Mouse (Mus musculus) gastrocnemius, postnatal 10 days (tissue): ENCODE measurements around the gene Kcnd3. TPM values are rescaled to one million over a fixed set of nuclear protein-coding genes. Genes with fewer than 3 reads are reported as not detected.
A peak's percentile ranks its signal among the peaks of the same experiment; 100 is the strongest.

Source experiments
- DNase-seq: peaks from one replicate; pipeline ENCODE4 v3.0.0; 2021; ENCODE audit warnings: mixed read lengths
- total RNA-seq, 2 experiments: library from RNA; stranded (reverse); gene quantifications; 2 replicates each; pipeline ENCODE4 v1.2.3; 2021

Gene Kcnd3
- total RNA-seq, 2 experiments from 2014 or later = 0.66 to 0.77 TPM

DNA sequence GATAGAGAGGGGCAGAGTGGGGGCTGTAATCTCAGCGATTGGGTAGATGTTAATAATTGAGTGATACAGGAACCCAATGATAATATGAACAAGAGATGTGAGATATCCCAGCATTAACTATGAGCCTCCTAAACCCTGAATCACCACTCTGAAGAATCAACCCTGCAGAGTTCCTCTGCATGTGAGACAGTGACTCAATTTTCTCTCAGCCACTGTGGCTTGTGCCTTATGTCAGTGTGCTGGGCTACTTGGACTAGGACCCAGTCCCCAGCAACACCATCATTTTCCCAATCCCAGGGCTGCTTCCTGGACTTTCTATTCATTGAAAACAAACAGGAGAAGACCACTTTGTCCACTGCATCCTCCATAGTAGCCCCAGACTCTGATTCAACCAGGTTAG lies 139.6 kb downstream of the Kcnd3 start:
- no peak for DNase-seq

DNA sequence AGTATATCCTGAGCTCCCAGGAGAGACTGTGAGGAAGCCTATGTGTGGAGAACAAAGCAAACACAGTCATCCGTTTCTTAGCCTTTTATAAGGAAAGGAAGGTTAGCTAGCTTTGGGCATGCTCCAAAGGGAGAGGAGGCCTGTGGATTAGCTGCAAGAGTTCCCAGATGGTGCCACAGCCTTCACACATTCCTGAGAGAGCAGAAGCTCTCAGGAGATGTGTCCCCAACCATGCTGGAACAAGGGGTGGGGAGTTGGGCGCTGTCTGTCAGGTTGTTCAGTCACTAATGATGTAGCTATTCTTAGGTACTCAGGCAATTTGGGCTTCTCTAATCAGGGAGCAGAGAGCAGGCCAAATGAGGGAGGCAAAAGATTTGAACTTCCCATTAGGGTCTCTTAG lies 140.1 kb downstream of the Kcnd3 start:
- no peak for DNase-seq

DNA sequence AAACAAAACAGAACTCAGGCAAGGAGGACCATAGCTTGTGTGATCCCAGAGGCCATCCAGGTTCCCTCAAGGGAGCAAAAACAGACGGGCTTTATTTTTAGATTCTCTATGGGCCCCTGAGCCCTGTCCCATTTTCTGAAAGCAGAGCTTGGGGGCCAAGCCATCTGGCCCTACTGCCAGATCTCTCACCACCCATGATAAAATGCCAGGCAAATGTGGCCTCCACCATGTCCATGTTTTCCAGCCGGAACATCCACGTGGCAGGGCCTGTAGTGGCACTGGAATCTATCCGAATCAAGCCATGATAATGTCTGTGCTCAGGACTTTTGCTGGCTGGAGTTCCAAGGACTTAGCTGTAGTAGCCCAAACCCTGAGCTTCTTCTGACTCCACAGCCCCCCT lies 148.4 kb downstream of the Kcnd3 start:
- DNase-seq = no peak

DNA sequence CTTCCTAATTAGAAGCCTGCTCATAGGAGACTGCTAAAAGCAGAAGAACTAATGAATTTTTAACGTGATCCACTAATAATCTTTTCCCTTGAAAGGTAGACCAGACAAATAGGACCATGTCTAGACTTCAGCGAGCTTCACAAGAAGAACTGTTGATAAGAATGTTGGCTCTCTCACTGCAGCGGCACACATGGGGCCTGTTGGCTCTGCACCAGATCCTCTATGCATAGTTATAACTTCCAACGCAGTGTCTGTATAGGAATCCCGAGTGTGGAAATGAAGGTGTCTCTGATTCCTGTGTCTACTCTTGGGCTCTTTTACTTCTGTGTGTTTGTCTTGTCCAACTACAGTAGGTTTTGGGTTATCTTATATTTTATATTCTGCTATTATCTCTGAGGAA lies 150.8 kb downstream of the Kcnd3 start:
- DNase-seq = no peak

DNA sequence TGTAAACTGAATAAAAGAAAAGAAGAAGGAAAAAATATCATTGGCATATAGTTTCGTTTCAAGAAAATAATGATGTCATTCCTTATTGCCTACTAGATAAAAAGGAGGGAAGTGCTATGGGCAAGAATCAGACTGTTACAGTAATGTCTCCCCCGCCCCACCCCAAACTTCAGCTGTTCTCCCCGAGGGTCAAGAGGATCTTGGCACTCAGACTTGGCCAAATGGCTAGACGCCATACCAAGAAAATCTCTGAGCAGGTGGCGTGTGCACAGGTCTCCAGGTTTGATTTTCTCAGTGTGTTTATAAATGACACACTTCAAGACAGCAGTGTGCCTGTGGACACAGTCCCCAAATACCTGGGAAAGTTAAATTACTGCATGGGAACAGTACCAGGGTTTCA lies 153.6 kb downstream of the Kcnd3 start:
- no peak for DNase-seq

DNA sequence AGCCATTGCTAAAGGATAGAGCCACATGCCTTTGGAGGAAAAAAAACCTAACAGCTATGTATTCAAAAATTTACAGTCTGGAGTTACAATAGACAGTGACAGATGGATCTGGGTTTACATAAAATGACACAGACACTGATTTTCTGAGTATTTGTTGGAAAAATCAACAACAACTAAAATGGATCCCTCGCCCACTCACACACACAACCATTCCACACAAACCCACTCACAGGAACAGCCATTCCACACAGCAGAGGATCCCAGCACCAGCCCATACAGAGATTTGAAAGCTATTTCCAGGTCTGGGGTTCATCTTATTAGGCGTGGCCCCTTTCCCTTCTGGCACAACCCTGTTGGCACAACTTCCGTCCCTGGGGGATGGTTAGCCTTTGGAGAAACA lies 156.7 kb downstream of the Kcnd3 start:
- DNase-seq = no peak

DNA sequence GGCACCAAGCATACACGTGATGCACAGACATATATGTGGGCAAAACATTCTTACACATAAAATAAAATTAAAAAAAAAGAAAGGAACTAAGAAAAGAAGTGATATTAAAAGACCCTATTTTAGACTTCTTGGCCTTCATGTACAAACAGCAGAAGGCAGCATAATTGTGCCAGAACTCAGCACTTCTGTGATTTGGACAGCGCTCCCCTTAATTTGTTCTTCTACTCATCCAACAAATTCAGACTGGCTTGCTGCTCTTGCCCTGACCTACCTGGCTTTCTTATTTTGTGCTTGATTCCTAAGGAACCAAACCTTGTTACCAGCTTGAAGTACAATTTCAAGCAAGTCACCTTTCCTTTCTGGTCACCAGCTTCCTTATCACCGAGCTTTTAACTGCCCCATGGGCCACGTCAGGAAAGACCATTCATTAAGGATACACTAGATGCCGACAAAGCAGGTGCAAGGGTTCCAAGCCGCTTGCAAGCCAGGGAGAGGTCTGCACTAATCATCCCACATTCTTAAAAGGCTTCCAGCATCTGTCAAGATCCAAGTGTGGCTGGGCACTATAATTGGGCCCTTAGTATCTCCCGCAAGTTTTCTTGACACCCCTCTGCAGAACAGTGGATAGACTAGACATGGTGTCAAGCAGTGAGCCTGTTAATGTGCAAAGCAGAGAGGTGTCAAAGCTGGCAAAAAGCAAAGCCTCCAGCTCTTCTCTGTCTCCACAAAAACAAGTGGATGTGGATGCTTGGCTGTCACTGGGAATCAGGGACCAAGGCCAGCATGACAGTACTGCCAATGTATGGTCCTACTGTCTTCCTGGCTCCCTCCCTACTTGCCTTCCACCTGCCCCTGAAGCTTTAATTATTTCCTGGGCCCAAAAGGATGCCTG lies 159.6 kb downstream of the Kcnd3 start:
- DNase-seq = no peak

DNA sequence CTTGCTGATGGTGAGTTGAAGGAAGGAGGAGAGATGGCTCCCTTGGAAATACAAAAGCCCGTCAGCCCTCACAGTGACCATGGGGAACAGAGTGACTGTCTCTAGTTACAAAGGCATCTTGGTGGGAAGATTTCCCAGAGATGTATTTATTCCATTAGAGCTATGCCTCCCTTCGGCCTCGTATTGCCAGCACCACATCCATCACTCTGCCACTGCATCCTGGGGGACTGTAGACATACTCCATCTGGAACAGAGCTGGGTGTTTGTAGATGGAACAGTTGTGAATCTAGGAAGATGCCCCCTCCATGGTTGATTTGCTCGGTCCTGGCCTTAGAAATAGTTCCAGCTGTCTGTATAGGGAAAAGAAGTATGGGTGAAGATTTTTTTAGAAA lies 160.3 kb downstream of the Kcnd3 start:
- no peak for DNase-seq

DNA sequence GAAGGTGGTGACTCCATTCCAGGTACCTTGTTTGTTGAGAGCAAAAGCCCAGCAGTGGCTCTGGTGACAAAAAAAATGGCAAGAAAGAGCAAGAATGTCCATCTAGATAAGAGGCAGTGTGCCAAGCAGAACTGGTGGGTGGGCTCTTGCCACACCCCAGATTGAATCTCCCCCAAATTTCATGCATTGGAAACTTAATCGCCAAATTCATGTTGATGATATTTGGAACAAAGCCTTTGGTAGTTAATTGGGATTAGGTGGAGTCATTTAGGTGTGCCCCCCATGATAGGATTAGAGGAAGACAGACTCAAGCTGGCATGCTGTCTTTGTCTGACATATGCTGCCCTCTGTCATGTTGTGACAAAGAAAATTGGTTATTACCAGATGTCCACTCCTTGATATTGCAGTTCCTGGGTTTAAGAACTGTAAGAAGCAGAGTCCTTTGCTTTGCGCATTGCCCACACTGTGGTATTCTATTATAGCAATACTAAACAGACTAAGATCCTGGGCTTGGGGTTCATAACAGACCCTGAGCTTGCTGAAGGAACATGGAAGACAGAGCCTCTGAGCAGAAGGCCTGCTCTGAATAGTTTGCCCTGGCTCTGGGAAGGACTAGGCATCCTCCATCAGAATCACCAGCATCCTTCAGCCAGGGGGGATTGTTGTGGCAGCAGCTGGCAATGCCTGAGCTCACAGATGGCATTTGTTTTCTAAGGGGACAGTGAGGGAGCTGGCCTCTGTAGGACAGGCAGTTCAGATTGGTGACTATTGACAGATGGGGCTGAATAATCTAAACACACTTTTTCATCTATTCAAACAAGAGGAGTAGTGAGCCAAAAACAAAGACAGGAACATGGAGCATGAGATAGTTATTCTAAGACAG lies 165.0 kb downstream of the Kcnd3 start:
- DNase-seq = no peak

DNA sequence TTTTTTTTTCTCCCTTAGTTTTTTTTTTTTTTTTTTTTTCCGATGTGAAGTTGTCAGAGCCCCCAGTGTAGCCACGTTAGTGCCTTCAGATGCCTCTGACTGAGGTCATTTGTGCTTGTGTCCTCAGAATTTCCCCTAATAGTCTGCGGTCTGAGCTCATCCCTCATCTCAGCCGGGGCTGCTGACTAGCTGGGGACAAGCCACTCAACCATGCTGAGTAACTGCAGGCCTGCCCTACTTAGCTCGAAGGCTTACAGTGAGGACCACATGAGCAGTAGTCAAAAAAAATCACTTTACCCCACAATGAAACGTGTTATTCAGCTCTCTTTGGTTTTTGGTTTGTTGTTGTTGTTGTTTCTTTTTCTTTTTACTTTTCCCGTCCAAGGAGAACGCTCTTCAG lies 169.0 kb downstream of the Kcnd3 start:
- DNase-seq = no peak

DNA sequence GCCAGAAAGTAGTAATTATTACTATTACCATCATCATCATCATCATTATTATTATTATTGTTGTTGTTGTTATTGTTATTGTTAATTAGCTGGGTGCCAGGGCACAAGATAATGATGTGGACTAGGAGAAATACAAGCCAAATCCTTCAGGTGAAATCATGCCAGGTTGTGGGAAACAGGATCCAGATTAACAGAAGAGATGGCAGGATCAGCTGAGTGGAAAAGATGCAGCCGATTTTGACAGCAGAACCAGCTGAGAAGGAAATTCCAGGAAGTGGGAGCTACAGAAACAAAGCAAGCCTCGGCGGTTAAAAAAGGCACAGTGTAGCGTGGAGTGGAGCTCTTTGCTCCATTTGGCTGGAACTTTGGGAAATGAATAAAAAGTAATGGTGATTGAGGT lies 171.0 kb downstream of the Kcnd3 start:
- no peak for DNase-seq

DNA sequence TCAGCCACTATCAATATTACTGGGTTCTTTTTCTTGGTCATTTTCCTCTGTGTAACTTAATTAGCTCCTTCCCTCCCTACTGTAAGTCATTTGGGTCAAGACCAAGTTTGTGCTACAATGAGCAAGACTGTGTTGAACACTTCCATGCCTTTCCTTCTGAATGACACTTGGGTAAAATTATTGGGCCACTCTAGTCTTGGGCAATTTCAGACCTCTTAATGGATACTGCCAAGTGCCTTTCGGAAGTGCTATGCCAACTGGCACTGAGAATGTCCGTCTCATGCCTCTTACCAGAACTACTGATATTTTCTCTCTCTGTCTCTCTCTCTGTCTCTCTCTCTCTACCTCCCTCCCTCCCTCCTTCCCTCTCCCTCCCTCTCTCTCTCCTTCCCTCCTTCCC lies 173.8 kb downstream of the Kcnd3 start:
- DNase-seq = no peak

DNA sequence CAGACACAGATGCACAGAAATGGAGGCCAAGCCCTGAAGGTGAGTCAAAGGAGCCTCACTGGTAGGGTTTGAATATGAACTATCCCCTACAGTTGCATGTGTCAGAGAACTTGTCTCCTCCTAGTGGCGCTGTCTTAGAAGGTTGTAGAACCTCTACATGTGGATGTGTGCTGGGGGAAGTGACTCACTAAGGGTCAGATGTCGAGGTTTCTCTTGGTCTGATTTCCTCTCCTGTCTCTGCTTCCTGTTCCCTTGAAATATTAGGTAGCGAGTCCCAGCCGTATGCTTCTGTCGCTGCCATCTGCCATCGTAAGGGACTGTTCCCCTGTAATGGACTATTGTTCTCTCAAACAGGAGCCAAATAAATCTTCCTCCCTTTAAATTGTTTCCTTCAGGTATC lies 175.1 kb downstream of the Kcnd3 start:
- DNase-seq = no peak

DNA sequence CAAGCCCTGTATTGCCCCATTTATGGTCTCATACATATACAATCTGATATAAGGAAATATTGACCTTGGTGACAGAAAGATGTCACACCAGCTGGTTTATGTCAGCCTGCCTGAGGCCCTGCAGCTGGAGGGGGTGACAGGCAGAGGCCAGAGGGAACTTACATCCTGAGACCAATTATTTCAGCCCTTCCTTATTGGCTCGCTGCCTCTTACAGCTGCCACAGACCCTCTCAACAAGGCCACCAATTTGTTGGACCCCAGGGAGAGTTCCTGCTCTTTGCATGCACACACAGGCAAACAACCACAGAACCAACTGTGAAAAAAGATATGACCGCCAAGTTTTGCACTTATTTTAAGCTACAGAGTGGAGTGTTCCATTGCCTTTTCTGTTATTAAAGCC lies 180.2 kb downstream of the Kcnd3 start:
- no peak for DNase-seq

DNA sequence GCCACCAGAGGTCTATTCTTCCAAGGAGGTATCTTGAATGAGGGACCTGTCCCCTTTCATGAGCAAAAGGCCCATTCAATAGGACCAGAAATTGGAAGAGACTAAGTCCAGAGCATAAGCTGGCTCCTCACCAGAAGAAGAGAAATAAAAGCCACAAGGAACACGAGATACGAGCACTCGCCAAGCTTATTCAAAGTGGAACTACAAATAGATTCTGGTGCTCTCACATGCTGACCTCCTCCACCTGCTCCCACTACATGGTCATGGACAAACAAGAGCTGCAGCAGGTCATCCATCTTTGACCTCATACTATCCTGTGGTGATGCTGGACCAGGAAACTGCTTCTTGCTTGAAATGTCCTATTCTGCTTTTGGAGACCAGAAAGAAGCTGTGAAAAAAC lies 180.9 kb downstream of the Kcnd3 start:
- DNase-seq = no peak

DNA sequence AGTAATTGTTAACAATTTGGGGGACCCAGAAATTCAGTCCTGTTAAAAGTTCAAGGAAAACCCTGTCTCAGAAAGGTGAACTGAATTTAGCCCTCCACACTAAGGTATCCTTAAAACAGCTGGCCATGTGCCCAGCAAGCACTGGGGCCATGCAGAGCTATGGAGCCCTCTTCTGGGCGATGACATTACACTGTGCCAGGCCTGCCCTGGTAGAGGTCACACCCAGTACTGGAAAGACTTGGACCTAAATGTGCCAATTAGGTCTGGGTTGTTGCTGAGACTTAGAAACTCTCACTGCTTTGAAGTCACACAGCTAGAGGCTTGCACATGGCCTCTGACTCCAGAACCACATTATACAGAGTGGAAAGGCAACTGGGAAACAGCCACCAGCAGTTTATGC lies 190.1 kb downstream of the Kcnd3 start:
- DNase-seq = peak; percentile 25

DNA sequence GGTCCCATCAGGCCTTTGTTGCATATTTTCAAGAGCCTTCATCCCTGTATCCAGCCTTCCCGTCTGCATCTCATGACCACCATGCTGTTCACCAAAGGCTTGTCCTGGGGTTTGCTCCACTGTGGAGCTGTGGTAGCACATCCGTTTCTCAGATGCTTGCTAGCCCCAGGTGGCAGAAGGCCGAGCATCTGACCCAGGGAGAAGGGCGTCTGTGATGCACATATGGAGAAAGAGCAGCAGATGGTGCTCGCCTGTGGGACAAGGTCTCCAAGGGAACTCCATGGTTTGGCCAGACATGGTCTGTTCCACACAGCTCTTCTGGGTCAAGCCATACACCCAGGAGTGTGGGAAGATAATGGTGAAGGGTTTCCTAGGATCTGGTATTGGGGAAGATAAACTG lies 191.4 kb downstream of the Kcnd3 start:
- DNase-seq = no peak

DNA sequence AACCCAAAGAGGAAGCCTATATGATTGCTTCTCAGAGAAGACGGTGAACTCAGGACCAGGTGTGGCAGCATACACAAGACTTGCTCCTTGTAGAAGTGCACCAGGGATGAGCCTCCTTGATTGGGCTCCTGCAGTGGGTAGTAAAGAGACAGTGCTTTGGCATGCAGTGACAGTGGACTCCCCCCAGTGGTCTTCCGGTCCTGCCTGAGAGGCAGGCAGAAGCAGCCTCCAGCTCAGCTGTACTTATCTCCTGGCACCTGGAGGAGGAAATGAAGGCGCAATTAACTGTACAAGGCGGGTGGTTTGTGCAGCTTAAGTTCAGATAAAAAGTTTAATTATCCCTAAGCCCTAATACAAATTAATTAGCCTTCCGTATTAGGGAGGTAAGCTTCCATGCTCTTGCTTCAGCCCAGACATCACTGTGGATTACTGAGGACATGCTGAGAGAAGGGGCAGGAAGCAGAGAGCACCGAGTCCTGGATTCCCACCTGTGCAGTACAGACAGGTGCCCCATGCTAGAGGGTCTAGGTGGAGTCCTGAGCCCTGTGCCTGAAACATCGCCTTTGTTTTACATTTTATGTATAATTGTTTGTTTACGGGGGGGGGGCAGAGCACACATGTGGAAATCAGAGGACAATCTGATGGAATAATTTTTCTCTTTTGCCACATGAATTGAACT lies 196.9 kb downstream of the Kcnd3 start:
- no peak for DNase-seq

DNA sequence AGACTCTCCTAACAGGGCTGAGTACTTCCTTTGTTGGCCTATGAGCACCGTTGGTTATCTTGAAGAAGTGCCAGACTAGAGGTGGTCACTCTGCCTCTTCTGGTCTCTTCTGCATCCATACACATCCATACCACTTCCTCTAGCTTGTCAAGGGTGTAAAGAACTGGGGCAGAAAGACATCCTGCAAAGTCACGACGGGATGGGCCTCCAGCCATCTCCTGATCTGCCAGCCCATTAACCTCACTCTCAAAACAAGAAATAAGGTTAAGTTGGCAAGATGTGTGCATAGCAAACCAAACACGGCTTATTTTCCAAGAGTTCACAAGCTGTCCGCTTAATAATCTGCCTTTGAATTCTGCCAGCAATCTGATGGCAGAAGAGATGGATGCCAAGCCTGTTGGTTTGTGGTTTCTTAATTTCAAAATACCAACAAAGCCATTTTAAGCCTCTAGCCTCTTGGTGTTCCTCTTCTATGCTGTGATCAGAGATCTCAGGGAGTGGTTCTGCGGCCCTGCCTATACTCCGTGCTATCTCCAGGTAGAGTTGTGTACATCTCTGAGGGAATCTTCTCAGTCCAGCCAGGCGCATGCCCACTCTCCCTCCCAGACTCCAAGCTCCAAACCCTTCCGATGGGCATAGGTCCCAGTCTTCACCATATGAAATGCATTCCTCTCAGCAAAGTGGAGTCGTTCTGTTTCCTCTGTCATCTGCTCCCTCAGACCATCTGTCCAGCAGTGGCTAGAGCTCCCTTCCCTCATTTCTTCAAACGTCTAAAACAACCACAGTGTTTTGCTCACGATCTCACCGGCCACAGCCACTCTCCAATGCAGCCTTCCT lies 201.6 kb downstream of the Kcnd3 start:
- no peak for DNase-seq

DNA sequence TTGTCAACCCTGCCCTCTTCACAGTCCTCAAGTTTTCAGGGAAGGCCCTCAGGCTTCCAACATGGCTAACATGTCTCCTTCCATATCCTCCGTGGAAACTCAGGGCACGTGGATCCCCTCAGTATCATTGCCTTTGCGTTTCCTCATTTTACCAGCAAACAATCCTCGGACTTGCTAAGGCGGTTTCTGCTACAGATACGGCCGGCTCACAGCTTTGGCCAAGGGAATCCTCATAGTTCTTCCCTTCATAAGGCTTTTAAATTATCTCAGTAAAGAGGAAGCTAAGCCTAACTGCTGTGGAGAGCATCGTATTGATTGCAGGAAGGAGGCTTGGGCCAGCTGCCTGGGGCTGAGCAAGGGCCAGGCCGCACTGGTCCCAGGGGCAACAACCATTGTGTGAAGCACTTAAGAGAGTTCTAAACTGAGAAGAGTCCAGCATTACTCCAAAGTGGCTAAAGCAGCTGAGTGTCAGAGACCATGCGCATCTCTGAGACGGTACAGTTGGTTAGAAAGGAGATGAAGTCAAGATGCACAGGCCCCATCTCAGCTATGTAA lies 203.0 kb downstream of the Kcnd3 start:
- DNase-seq = peak; percentile 42

DNA sequence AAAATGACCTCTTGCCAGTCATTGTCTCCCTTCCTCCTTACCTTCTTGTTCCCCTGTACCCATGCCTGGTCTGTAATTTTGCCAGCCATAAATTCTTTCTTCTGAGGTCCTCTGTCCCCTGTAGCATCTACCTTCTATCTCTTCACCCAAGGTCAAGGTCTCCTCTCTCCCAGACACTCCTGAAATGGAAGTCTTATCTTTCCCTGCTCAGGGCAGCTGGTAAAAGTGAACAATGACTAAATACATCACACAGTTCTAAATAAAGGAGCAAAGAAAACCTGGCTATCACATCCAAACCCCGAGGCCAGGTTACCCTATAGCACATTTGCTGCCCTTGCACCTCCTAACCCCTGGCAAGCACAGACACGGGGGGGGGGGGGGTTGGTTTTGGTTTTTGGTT lies 208.4 kb downstream of the Kcnd3 start:
- no peak for DNase-seq

DNA sequence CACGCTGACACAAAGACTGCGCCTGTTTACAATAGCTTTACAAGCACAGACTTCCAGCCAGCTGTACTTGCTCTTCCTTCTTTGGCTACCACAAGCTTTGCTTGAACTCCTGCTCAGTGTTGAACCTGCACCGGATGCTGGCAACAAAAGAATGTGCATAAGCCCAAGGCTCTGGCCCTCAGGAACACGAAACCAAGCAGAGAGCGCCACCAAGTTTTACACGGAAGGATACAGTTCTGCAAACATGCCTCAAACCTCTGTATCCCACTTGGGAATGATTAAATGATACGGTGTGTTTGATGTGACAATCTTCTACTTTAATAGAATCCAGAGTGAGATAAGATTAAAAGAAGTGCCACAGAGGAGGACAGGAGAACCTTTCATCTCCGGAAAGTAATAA lies 210.9 kb downstream of the Kcnd3 start:
- no peak for DNase-seq
